Mouse (Mus musculus) thymus, adult 2 months (tissue): ENCODE measurements around the gene 4930447C04Rik.

ENCODE experiments used
- CTCF ChIP-seq: fragments of 200-500 bp; IDR thresholded peaks from 2 replicates; pipeline ENCODE4 v1.5.1; 2012; ENCODE audit warnings: mild to moderate bottlenecking, control low read depth, low read length, moderate library complexity, borderline replicate concordance; ENCODE audit not compliant: control insufficient read depth, poor library complexity, insufficient read depth; ENCODE audit errors: extremely low read depth
- POLR2A ChIP-seq: fragments of 200-500 bp; IDR thresholded peaks from 2 replicates; pipeline ENCODE4 v1.6.1; 2012; ENCODE audit warnings: mild to moderate bottlenecking, low read length, control low read depth, moderate library complexity; ENCODE audit not compliant: control insufficient read depth, poor library complexity, insufficient read depth; ENCODE audit errors: extremely low read depth

DNA sequence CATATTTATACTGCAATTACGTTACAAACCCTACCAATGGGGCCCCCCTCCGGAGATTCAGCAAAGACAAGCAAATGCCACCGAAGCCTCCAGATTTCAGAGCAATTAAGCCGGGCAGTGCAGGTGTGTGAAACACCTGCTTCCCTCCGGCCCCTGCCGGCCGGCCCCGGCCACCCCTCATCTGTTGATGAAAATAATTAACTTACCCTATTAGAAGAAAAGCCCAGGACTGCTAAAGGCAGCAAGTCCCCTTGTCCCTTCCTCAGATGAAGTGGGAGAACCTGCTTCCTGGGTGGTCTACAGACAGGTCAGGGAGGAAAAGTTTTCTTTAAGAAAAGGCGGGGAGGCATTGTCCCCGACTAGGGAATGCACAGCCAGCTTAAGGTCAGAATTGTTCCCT, 94.6 kb downstream of the 4930447C04Rik start:
- TF ChIP-seq CTCF (no peak), POLR2A (no peak)
